Mouse (Mus musculus) G1E (cell line): Measurements from ENCODE around the gene Tomm22.

Source experiments
- CTCF ChIP-seq: IDR thresholded peaks from 2 replicates; pipeline ENCODE4 v1.5.1; 2012; ENCODE audit warnings: low read depth, low read length, inconsistent platforms, mixed read lengths
- GATA1 ChIP-seq: IDR thresholded peaks from 2 replicates; pipeline ENCODE4 v1.6.1; 2012; ENCODE audit warnings: borderline replicate concordance, low read length, inconsistent platforms, mixed read lengths
- POLR2AphosphoS5 ChIP-seq: IDR thresholded peaks from 2 replicates; pipeline ENCODE4 v1.6.1; 2012; ENCODE audit warnings: low read depth, low read length, inconsistent platforms; ENCODE audit not compliant: insufficient replicate concordance

DNA sequence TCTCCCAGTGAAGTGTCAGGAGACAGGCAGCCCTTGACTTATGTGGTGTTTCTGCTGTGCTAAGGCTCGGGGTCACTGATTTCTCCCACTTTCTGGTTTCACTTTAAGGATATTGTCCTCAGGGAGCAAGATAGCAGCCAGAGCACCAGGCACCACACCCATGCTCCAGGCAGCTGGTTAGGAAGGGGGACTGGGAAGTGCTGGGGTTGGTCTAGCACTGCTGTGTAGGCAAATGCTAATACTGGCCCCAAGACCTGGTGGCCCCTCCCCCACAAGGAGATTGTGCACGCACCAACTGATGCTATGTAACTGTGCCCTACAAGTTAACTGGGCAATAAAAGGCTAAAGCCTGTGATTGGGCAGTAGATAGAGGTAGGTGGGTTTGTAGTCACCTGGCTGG lies 40.2 kb upstream of the Tomm22 start:
- TF ChIP-seq CTCF (no peak), GATA1 (no peak), POLR2AphosphoS5 (no peak)
